Mouse (Mus musculus): ENCODE measurements around the gene Eloa. TPM values are rescaled to one million over a fixed set of nuclear protein-coding genes. Genes with fewer than 3 reads are reported as not detected.

Eloa gene
- polyA plus RNA-seq, 1 experiment from 2014 or later = 47.0 TPM

- H3K9ac ChIP-seq = no peak overlapping the region
- no peaks in the 10 kb centered on the region for H3K9me3 ChIP-seq
- peaks cover 11% of the 10 kb centered on the region for H3K4me1 ChIP-seq
- H3K27me3 ChIP-seq = no peaks in the 10 kb centered on the region
- no peaks in the 10 kb centered on the region for H3K36me3 ChIP-seq
- no peak overlapping the region for H3K27ac ChIP-seq
- WGBS = 70% methylated on average over 5 of the region's 5 CpGs
- ATAC-seq (ENCODE audit: insufficient number of reproducible peaks, low FRiP score, low TSS enrichment, low read depth) = no peak
- H3K4me3 ChIP-seq = no peak overlapping the region
- H3K4me2 ChIP-seq = no peak overlapping the region
Observed at GRCm38 (mm10) chr4:136028689-136029088, 7.1 kb upstream of the Eloa start.

- no peak for ATAC-seq (ENCODE audit: insufficient number of reproducible peaks, low FRiP score, low TSS enrichment, low read depth)
- Histone ChIP-seq H3K36me3 (no peaks in the 10 kb centered on the region), H3K9me3 (no peaks in the 10 kb centered on the region), H3K4me2 (no peak overlapping the region), H3K27ac (no peak overlapping the region), H3K27me3 (no peaks in the 10 kb centered on the region), H3K4me1 (peaks cover 11% of the 10 kb centered on the region), H3K9ac (no peak overlapping the region), H3K4me3 (no peak overlapping the region)
- 88% methylated on average over 19 of the region's 19 CpGs for WGBS
Observed at GRCm38 (mm10) chr4:136028132-136028564, 6.6 kb upstream of the Eloa start.

- no peak overlapping the region for H3K9ac ChIP-seq
Observed at GRCm38 (mm10) chr4:136027416-136028131, 6.0 kb upstream of the Eloa start.

GRCm38 (mm10) chr4:136025350-136025749, 3.8 kb upstream of the Eloa start:
- Histone ChIP-seq H3K4me1 (peaks cover 6% of the 10 kb centered on the region), H3K36me3 (no peaks in the 10 kb centered on the region), H3K4me2 (no peak overlapping the region), H3K27me3 (no peaks in the 10 kb centered on the region), H3K9me3 (no peaks in the 10 kb centered on the region), H3K9ac (no peak overlapping the region), H3K4me3 (no peak overlapping the region), H3K27ac (no peak overlapping the region)
- ATAC-seq (ENCODE audit: insufficient number of reproducible peaks, low FRiP score, low TSS enrichment, low read depth) = no peak
- WGBS = 83% methylated on average over 1 of the region's 1 CpGs

More at GRCm38 (mm10) chr4:136027416-136028131, 6.0 kb upstream of the Eloa start:
- no peaks in the 10 kb centered on the region for H3K9me3 ChIP-seq
- peaks cover 11% of the 10 kb centered on the region for H3K4me1 ChIP-seq
- H3K27ac ChIP-seq = no peak overlapping the region
- no peaks in the 10 kb centered on the region for H3K27me3 ChIP-seq
- no peaks in the 10 kb centered on the region for H3K36me3 ChIP-seq
- no peak overlapping the region for H3K4me2 ChIP-seq
- H3K4me3 ChIP-seq = no peak overlapping the region
- no peak for ATAC-seq (ENCODE audit: insufficient number of reproducible peaks, low FRiP score, low TSS enrichment, low read depth)
- 71% methylated on average over 8 of the region's 8 CpGs for WGBS

GRCm38 (mm10) chr4:136022924-136023323, 1.4 kb upstream of the Eloa start:
- ATAC-seq (ENCODE audit: insufficient number of reproducible peaks, low FRiP score, low TSS enrichment, low read depth) = no peak
- Histone ChIP-seq H3K27ac (no peak overlapping the region), H3K9ac (no peak overlapping the region), H3K27me3 (no peaks in the 10 kb centered on the region), H3K36me3 (no peaks in the 10 kb centered on the region), H3K9me3 (no peaks in the 10 kb centered on the region), H3K4me2 (no peak overlapping the region), H3K4me1 (peaks cover 18% of the 10 kb centered on the region), H3K4me3 (no peak overlapping the region)
- WGBS = 94% methylated on average over 9 of the region's 9 CpGs

- H3K36me3 ChIP-seq = no peaks in the 10 kb centered on the region; the same call in 1 of the 2 replicates
- H3K4me3 ChIP-seq = peak overlapping the region; percentile 100
- peak overlapping the region; percentile 98 for H3K9ac ChIP-seq
- peaks cover 18% of the 10 kb centered on the region for H3K4me1 ChIP-seq
- under 1% methylated on average over 56 of the region's 62 CpGs for WGBS
- peak overlapping the region; percentile 81 for H3K4me2 ChIP-seq
- H3K9me3 ChIP-seq = no peaks in the 10 kb centered on the region
- no peaks in the 10 kb centered on the region for H3K27me3 ChIP-seq
- peak overlapping the region; percentile 93 for H3K27ac ChIP-seq
- peak; percentile 46 for ATAC-seq (ENCODE audit: insufficient number of reproducible peaks, low FRiP score, low TSS enrichment, low read depth)
Observed at GRCm38 (mm10) chr4:136020743-136021548, 617 bp downstream of the Eloa start.

GRCm38 (mm10) chr4:136016059-136016602, 5.4 kb downstream of the Eloa start:
- Histone ChIP-seq H3K9ac (no peak overlapping the region), H3K27me3 (no peaks in the 10 kb centered on the region), H3K4me1 (peaks cover 18% of the 10 kb centered on the region), H3K4me2 (no peak overlapping the region), H3K9me3 (no peaks in the 10 kb centered on the region), H3K27ac (no peak overlapping the region), H3K4me3 (no peak overlapping the region), H3K36me3 (peaks cover 25% of the 10 kb centered on the region)
- WGBS = 71% methylated on average over 3 of the region's 3 CpGs
- ATAC-seq (ENCODE audit: insufficient number of reproducible peaks, low FRiP score, low TSS enrichment, low read depth) = no peak

GRCm38 (mm10) chr4:136010586-136010985, 11.0 kb downstream of the Eloa start:
- no peak for ATAC-seq (ENCODE audit: insufficient number of reproducible peaks, low FRiP score, low TSS enrichment, low read depth)
- WGBS = 92% methylated on average over 4 of the region's 4 CpGs
- H3K36me3 ChIP-seq = peaks cover 74% of the 10 kb centered on the region

GRCm38 (mm10) chr4:136008782-136009447, 12.6 kb downstream of the Eloa start:
- Histone ChIP-seq H3K4me3 (no peak overlapping the region), H3K9ac (no peak overlapping the region), H3K36me3 (peaks cover 89% of the 10 kb centered on the region), H3K9me3 (no peaks in the 10 kb centered on the region), H3K27me3 (no peaks in the 10 kb centered on the region), H3K27ac (no peak overlapping the region), H3K4me2 (no peak overlapping the region), H3K4me1 (no peaks in the 10 kb centered on the region)
- 94% methylated on average over 8 of the region's 8 CpGs for WGBS
- no peak for ATAC-seq (ENCODE audit: insufficient number of reproducible peaks, low FRiP score, low TSS enrichment, low read depth)

More at GRCm38 (mm10) chr4:136010586-136010985, 11.0 kb downstream of the Eloa start:
- H3K9me3 ChIP-seq = no peaks in the 10 kb centered on the region
- H3K4me3 ChIP-seq = no peak overlapping the region
- no peak overlapping the region for H3K4me2 ChIP-seq
- H3K27me3 ChIP-seq = no peaks in the 10 kb centered on the region
- no peak overlapping the region for H3K27ac ChIP-seq
- H3K4me1 ChIP-seq = no peaks in the 10 kb centered on the region
- H3K9ac ChIP-seq = no peak overlapping the region

GRCm38 (mm10) chr4:136006821-136007220, 14.7 kb downstream of the Eloa start:
- ATAC-seq (ENCODE audit: insufficient number of reproducible peaks, low FRiP score, low TSS enrichment, low read depth) = no peak
- no peak overlapping the region for H3K4me2 ChIP-seq
- 92% methylated on average over 3 of the region's 3 CpGs for WGBS
- H3K4me1 ChIP-seq = no peaks in the 10 kb centered on the region
- H3K36me3 ChIP-seq = peaks cover 92% of the 10 kb centered on the region
- H3K9me3 ChIP-seq = no peaks in the 10 kb centered on the region
- H3K4me3 ChIP-seq = no peak overlapping the region
- no peak overlapping the region for H3K9ac ChIP-seq
- H3K27ac ChIP-seq = no peak overlapping the region
- no peaks in the 10 kb centered on the region for H3K27me3 ChIP-seq

- no peak overlapping the region for H3K4me3 ChIP-seq
- H3K9ac ChIP-seq = no peak overlapping the region
- ATAC-seq (ENCODE audit: insufficient number of reproducible peaks, low FRiP score, low TSS enrichment, low read depth) = no peak
- no peak overlapping the region for H3K27ac ChIP-seq
- H3K4me1 ChIP-seq = no peaks in the 10 kb centered on the region
- no peak overlapping the region for H3K4me2 ChIP-seq
- no peaks in the 10 kb centered on the region for H3K27me3 ChIP-seq
- WGBS = 90% methylated on average over 2 of the region's 2 CpGs
- no peaks in the 10 kb centered on the region for H3K9me3 ChIP-seq
- peaks cover 82% of the 10 kb centered on the region for H3K36me3 ChIP-seq
Observed at GRCm38 (mm10) chr4:136004921-136005320, 16.6 kb downstream of the Eloa start.

All from limb, embryonic 15.5 days (tissue).